Mouse (Mus musculus): ENCODE results near the gene Ppp1r15a. TPM values are rescaled to one million over a fixed set of nuclear protein-coding genes. Genes with fewer than 3 reads are reported as not detected.

Ppp1r15a gene
- polyA plus RNA-seq, 1 experiment from 2014 or later: 24.8 TPM

DNA sequence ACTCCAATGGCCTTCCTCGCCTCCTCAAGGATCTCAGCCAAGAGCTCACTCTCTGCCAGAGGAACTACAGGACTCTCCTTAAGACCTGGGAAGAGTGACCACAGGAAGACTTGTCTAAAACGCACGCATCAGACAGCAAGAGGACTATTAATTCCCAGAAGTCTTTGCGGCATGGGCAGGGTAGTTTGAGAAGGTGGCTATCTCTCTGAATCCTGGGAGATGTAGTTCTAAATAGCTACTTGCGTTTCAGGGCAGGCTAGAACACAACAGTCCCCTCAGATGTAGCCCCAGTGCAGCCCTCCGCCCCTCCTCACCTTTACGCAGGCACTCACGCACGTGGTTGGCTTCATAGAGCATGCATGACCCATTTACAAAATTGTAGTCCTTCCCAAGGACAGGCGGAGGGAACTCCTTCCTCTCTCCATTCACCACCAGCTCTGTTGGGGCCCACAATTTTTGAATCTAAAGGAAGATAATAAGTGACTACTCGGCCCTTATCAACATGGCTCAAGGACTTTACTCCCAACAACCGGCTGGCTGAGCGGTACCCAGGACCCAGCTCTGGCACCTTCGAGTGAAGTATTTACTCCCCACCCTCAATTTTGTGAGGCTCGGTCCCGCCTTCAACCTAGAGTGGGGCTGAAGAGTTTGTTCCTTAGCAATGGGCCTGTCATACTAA lies 50.6 kb downstream of the Ppp1r15a start:
- no peak overlapping the region for H3K27ac ChIP-seq (ENCODE audit: low read length)
- H3K4me3 ChIP-seq (ENCODE audit: low read length): peak overlapping the region; percentile 29
- H3K27me3 ChIP-seq (ENCODE audit: insufficient read depth, low read length): no peaks in the 10 kb centered on the region
- H3K9ac ChIP-seq (replicated peaks; ENCODE audit: low read length): peak overlapping the region; percentile 60
- 63% methylated on average over 16 of the region's 16 CpGs for WGBS
- no peaks in the 10 kb centered on the region for H3K9me3 ChIP-seq (ENCODE audit: low read length)
- H3K4me2 ChIP-seq (replicated peaks; ENCODE audit: low read depth, low read length): peak overlapping the region; percentile 50
- H3K4me1 ChIP-seq (ENCODE audit: insufficient read depth, low read length): peaks cover 3% of the 10 kb centered on the region; the same call in 1 of the 2 replicates
- no peaks in the 10 kb centered on the region for H3K36me3 ChIP-seq (ENCODE audit: insufficient read depth, low read length)
- peak; percentile 52; the same call in 1 of the 2 replicates for ATAC-seq (ENCODE audit: low FRiP score, low TSS enrichment)

Other genes starting within 250 kb of the Ppp1r15a start
- gene Slc6a21, start 248.8 kb downstream of the Ppp1r15a start, polyA plus RNA-seq (2015; fragmentation: Nextera tagmentation; extraction: Ambion mirVana): not detected in 2 replicates
- 22.3 and 23.6 TPM in 2 replicates for gene Trpm4, start 192.5 kb downstream of the Ppp1r15a start, polyA plus RNA-seq (2015; fragmentation: Nextera tagmentation; extraction: Ambion mirVana)
- 1.7 and 1.8 TPM in 2 replicates for gene Hrc, start 191.0 kb downstream of the Ppp1r15a start, polyA plus RNA-seq (2015; fragmentation: Nextera tagmentation; extraction: Ambion mirVana)
- 5.1 and 6.3 TPM in 2 replicates for gene Ppfia3, start 159.2 kb downstream of the Ppp1r15a start, polyA plus RNA-seq (2015; fragmentation: Nextera tagmentation; extraction: Ambion mirVana)
- 1.7 and 1.9 TPM in 2 replicates for gene Lin7b, start 155.7 kb downstream of the Ppp1r15a start, polyA plus RNA-seq (2015; fragmentation: Nextera tagmentation; extraction: Ambion mirVana)
- gene Snrnp70, start 130.5 kb downstream of the Ppp1r15a start, polyA plus RNA-seq (2015; fragmentation: Nextera tagmentation; extraction: Ambion mirVana): 211 and 227 TPM in 2 replicates
- not detected in 2 replicates for gene Kcna7, start 120.6 kb downstream of the Ppp1r15a start, polyA plus RNA-seq (2015; fragmentation: Nextera tagmentation; extraction: Ambion mirVana)
- 1.5 and 1.6 TPM in 2 replicates for gene Ntf5, start 112.6 kb downstream of the Ppp1r15a start, polyA plus RNA-seq (2015; fragmentation: Nextera tagmentation; extraction: Ambion mirVana)
- gene Lhb, start 105.4 kb downstream of the Ppp1r15a start, polyA plus RNA-seq (2015; fragmentation: Nextera tagmentation; extraction: Ambion mirVana): not detected in 2 replicates
- 51.1 and 51.7 TPM in 2 replicates for gene Gys1, start 91.4 kb downstream of the Ppp1r15a start, polyA plus RNA-seq (2015; fragmentation: Nextera tagmentation; extraction: Ambion mirVana)
- gene Ruvbl2, start 88.2 kb downstream of the Ppp1r15a start, polyA plus RNA-seq (2015; fragmentation: Nextera tagmentation; extraction: Ambion mirVana): 164 and 173 TPM in 2 replicates
- 5,149 and 5,628 TPM in 2 replicates for gene Ftl1, start 66.4 kb downstream of the Ppp1r15a start, polyA plus RNA-seq (2015; fragmentation: Nextera tagmentation; extraction: Ambion mirVana)
- 172 and 182 TPM in 2 replicates for gene Bax, start 59.4 kb downstream of the Ppp1r15a start, polyA plus RNA-seq (2015; fragmentation: Nextera tagmentation; extraction: Ambion mirVana)
- 0.80 and 1.1 TPM in 2 replicates for gene Tulp2, start 44.4 kb downstream of the Ppp1r15a start, polyA plus RNA-seq (2015; fragmentation: Nextera tagmentation; extraction: Ambion mirVana)
- not detected in 2 replicates for gene Gm45808, start 39.5 kb downstream of the Ppp1r15a start, polyA plus RNA-seq (2015; fragmentation: Nextera tagmentation; extraction: Ambion mirVana)
- 2.4 and 3.3 TPM in 2 replicates for gene Dhdh, start 37.5 kb downstream of the Ppp1r15a start, polyA plus RNA-seq (2015; fragmentation: Nextera tagmentation; extraction: Ambion mirVana)
- 295 and 299 TPM in 2 replicates for gene Nucb1, start 15.9 kb downstream of the Ppp1r15a start, polyA plus RNA-seq (2015; fragmentation: Nextera tagmentation; extraction: Ambion mirVana)
- gene Plekha4, start 62 bp upstream of the Ppp1r15a start, polyA plus RNA-seq (2015; fragmentation: Nextera tagmentation; extraction: Ambion mirVana): 4.4 and 5.3 TPM in 2 replicates
- gene Hsd17b14, start 28.6 kb upstream of the Ppp1r15a start, polyA plus RNA-seq (2015; fragmentation: Nextera tagmentation; extraction: Ambion mirVana): 13.5 and 15.5 TPM in 2 replicates
- gene Bcat2, start 43.9 kb upstream of the Ppp1r15a start, polyA plus RNA-seq (2015; fragmentation: Nextera tagmentation; extraction: Ambion mirVana): 87.9 and 93.2 TPM in 2 replicates
- gene Fgf21, start 89.2 kb upstream of the Ppp1r15a start, polyA plus RNA-seq (2015; fragmentation: Nextera tagmentation; extraction: Ambion mirVana): not detected in 2 replicates
- gene Fut1, start 91.0 kb upstream of the Ppp1r15a start, polyA plus RNA-seq (2015; fragmentation: Nextera tagmentation; extraction: Ambion mirVana): 0.27 and 0.32 TPM in 2 replicates
- gene Izumo1, start 95.5 kb upstream of the Ppp1r15a start, polyA plus RNA-seq (2015; fragmentation: Nextera tagmentation; extraction: Ambion mirVana): 0.13 and 0.14 TPM in 2 replicates
- 11.6 and 13.0 TPM in 2 replicates for gene Rasip1, start 101.2 kb upstream of the Ppp1r15a start, polyA plus RNA-seq (2015; fragmentation: Nextera tagmentation; extraction: Ambion mirVana)
- gene Mamstr, start 113.7 kb upstream of the Ppp1r15a start, polyA plus RNA-seq (2015; fragmentation: Nextera tagmentation; extraction: Ambion mirVana): 8.0 and 9.0 TPM in 2 replicates
- gene Fut2, start 140.1 kb upstream of the Ppp1r15a start, polyA plus RNA-seq (2015; fragmentation: Nextera tagmentation; extraction: Ambion mirVana): 0.32 and 0.57 TPM in 2 replicates
- gene Ntn5, start 157.8 kb upstream of the Ppp1r15a start, polyA plus RNA-seq (2015; fragmentation: Nextera tagmentation; extraction: Ambion mirVana): 0.18 and 0.29 TPM in 2 replicates
- 0.22 and 0.24 TPM in 2 replicates for gene Sec1, start 168.1 kb upstream of the Ppp1r15a start, polyA plus RNA-seq (2015; fragmentation: Nextera tagmentation; extraction: Ambion mirVana)
- gene Car11, start 173.6 kb upstream of the Ppp1r15a start, polyA plus RNA-seq (2015; fragmentation: Nextera tagmentation; extraction: Ambion mirVana): 10.7 and 11.6 TPM in 2 replicates
- gene Dbp, start 178.8 kb upstream of the Ppp1r15a start, polyA plus RNA-seq (2015; fragmentation: Nextera tagmentation; extraction: Ambion mirVana): 4.1 and 4.3 TPM in 2 replicates
- 1,042 and 1,047 TPM in 2 replicates for gene Rpl18, start 189.2 kb upstream of the Ppp1r15a start, polyA plus RNA-seq (2015; fragmentation: Nextera tagmentation; extraction: Ambion mirVana)
- 36.2 and 36.7 TPM in 2 replicates for gene Sphk2, start 191.7 kb upstream of the Ppp1r15a start, polyA plus RNA-seq (2015; fragmentation: Nextera tagmentation; extraction: Ambion mirVana)
- 1.1 and 1.2 TPM in 2 replicates for gene Fam83e, start 194.9 kb upstream of the Ppp1r15a start, polyA plus RNA-seq (2015; fragmentation: Nextera tagmentation; extraction: Ambion mirVana)
- not detected in 2 replicates for gene Spaca4, start 199.5 kb upstream of the Ppp1r15a start, polyA plus RNA-seq (2015; fragmentation: Nextera tagmentation; extraction: Ambion mirVana)